Mouse (Mus musculus) hindbrain, embryonic 16.5 days (tissue): Measurements from ENCODE around the gene Adam12. TPM values are rescaled to one million over a fixed set of nuclear protein-coding genes. Genes with fewer than 3 reads are reported as not detected.

ENCODE experiments used
- microRNA-seq: library from miRNA; unstranded; fragments of <30 nt; microRNA quantifications from one replicate; pipeline ENCODE4, GENCODE M21; 2017
- polyA plus RNA-seq: library from polyadenylated mRNA; unstranded; fragments of >200 nt; fragmentation: Nextera tagmentation; extraction: Ambion mirVana; gene quantifications from 2 replicates; pipeline ENCODE4 v1.2.1, GENCODE M21; 2015

The Adam12 gene
- polyA plus RNA-seq, 1 experiment from 2014 or later, result 3.3 TPM

Small RNA genes lying within 50 kb of the gene (microRNA-seq; reads per million reads assigned to microRNA genes)
- gene Gm23631, result not detected

Other genes with a start within 250 kb of the Adam12 start
- 0.06 and 0.19 TPM in 2 replicates for gene D7Ertd443e, start 153.5 kb upstream of the Adam12 start, polyA plus RNA-seq